Mouse (Mus musculus) ES-Bruce4 (cell line): ENCODE data around the gene Lrg1. TPM values are rescaled to one million over a fixed set of nuclear protein-coding genes. Genes with fewer than 3 reads are reported as not detected.

Experiments used
- H3K27ac ChIP-seq: 2 replicates; pipeline ENCODE4 v1.5.1; 2012; ENCODE audit warnings: low read length, inconsistent platforms; ENCODE audit not compliant: insufficient read depth
- H3K27me3 ChIP-seq: 2 replicates; pipeline ENCODE4 v1.6.1; 2012; ENCODE audit warnings: mild to moderate bottlenecking, low read length, inconsistent platforms; ENCODE audit not compliant: control insufficient read depth, poor library complexity, insufficient read depth, severe bottlenecking
- H3K36me3 ChIP-seq: 2 replicates; pipeline ENCODE4 v1.6.1; 2012; ENCODE audit warnings: inconsistent platforms, mild to moderate bottlenecking, low read length, moderate library complexity; ENCODE audit not compliant: control insufficient read depth, poor library complexity, insufficient read depth, severe bottlenecking
- H3K4me1 ChIP-seq: one replicate; pipeline ENCODE4 v1.8.1; 2011; ENCODE audit warnings: low read length; ENCODE audit not compliant: control insufficient read depth, insufficient read depth
- H3K4me3 ChIP-seq: 2 replicates; pipeline ENCODE4 v1.5.1; 2011; ENCODE audit warnings: low read depth, mild to moderate bottlenecking, low read length
- H3K9ac ChIP-seq: 2 replicates; pipeline ENCODE4 v1.6.1; 2012; ENCODE audit warnings: low read depth, mild to moderate bottlenecking, inconsistent platforms; ENCODE audit not compliant: poor library complexity, severe bottlenecking
- H3K9me3 ChIP-seq: replicated peaks from 2 replicates; pipeline ENCODE4 v1.6.1; 2012; ENCODE audit warnings: mild to moderate bottlenecking, low read length, inconsistent platforms; ENCODE audit not compliant: control insufficient read depth, poor library complexity, insufficient read depth, severe bottlenecking
- CTCF ChIP-seq: IDR thresholded peaks from one replicate; pipeline ENCODE4 v1.8.1; 2011; ENCODE audit warnings: low read depth, low read length
- EP300 ChIP-seq: IDR thresholded peaks from 2 replicates; pipeline ENCODE4 v1.6.1; 2011; ENCODE audit warnings: low read depth, low read length; ENCODE audit not compliant: insufficient read depth
- POLR2A ChIP-seq: IDR thresholded peaks from one replicate; pipeline ENCODE4 v1.8.1; 2011; ENCODE audit warnings: low read length; ENCODE audit not compliant: insufficient read depth
- polyA plus RNA-seq: library from polyadenylated mRNA; stranded (reverse); fragments of >200 nt; gene quantifications from 2 replicates; pipeline ENCODE4 v1.2.4, GENCODE M21; 2011; ENCODE audit warnings: low read depth; ENCODE audit not compliant: missing spikeins, insufficient read depth, insufficient read length

Gene Lrg1
- polyA plus RNA-seq, 1 experiment, result not detected

- Histone ChIP-seq H3K4me3 (no peak overlapping the region), H3K27ac (no peak overlapping the region), H3K9ac (no peak overlapping the region), H3K36me3 (peaks cover 29% of the 10 kb centered on the region), H3K27me3 (no peaks in the 10 kb centered on the region), H3K4me1 (no peaks in the 10 kb centered on the region), H3K9me3 (no peaks in the 10 kb centered on the region)
- TF ChIP-seq CTCF, result no peak
Observed at GRCm38 (mm10) chr17:56102158-56102557, 19.6 kb downstream of the Lrg1 start.

DNA sequence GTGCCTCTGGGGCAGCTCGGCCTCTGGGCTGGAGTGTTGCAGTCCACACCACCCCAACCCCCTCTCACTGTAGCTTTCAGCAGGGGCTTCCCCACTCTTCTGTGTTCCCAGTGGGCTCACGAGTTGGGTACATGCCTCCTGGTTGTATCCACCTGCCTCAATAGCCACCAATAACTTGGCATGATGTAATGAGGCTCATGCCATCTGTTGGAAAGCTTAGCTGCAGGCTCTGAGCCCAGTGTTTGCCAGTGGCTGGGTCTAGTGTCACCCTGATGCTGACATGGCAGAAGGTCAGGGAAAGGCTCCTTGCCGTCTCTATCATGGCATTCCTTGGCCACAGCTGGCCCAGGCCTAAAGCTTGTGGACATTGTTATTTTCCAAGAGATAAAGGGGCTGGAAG lies 21.0 kb downstream of the Lrg1 start:
- no peak overlapping the region for H3K9ac ChIP-seq
- TF ChIP-seq POLR2A (no peak), CTCF (no peak), EP300 (no peak)
- H3K36me3 ChIP-seq, result peaks cover 38% of the 10 kb centered on the region
- no peak overlapping the region for H3K27ac ChIP-seq
- no peaks in the 10 kb centered on the region for H3K27me3 ChIP-seq
- no peaks in the 10 kb centered on the region for H3K4me1 ChIP-seq
- H3K4me3 ChIP-seq, result no peak overlapping the region
- no peaks in the 10 kb centered on the region for H3K9me3 ChIP-seq

- Histone ChIP-seq H3K4me1 (no peaks in the 10 kb centered on the region), H3K4me3 (no peak overlapping the region), H3K9ac (no peak overlapping the region), H3K36me3 (peaks cover 42% of the 10 kb centered on the region), H3K27me3 (no peaks in the 10 kb centered on the region), H3K27ac (no peak overlapping the region), H3K9me3 (no peaks in the 10 kb centered on the region)
- no peak for TF ChIP-seq POLR2A
- TF ChIP-seq CTCF, result no peak
- no peak for TF ChIP-seq EP300
Observed at GRCm38 (mm10) chr17:56098711-56099572, 22.9 kb downstream of the Lrg1 start.

DNA sequence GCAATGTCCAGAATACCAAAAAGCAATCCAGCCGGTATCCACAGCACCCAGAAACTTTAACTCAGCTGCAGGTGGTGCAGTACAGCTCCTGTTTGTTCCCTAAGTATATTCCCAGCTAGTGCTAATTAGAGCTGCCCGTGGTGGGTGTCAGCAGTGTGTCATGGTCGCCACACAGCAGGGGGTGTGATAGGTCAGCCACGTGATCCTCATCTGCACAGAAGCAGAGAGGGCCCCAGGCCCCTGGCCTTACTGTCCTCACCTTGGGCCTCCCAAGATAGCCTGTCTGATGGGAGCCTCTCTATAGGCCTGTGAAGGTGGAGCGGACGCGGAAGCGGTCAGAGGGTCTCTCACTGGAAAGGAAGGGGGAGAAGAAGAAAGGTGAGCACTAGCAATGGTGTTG lies 23.6 kb downstream of the Lrg1 start:
- Histone ChIP-seq H3K36me3 (peaks cover 41% of the 10 kb centered on the region), H3K27me3 (no peaks in the 10 kb centered on the region), H3K4me3 (no peak overlapping the region), H3K9ac (no peak overlapping the region), H3K9me3 (no peaks in the 10 kb centered on the region), H3K4me1 (no peaks in the 10 kb centered on the region), H3K27ac (no peak overlapping the region)
- TF ChIP-seq CTCF (no peak), POLR2A (no peak), EP300 (no peak)

GRCm38 (mm10) chr17:56096883-56097282 lies 24.9 kb downstream of the Lrg1 start:
- no peak overlapping the region for H3K9ac ChIP-seq

DNA sequence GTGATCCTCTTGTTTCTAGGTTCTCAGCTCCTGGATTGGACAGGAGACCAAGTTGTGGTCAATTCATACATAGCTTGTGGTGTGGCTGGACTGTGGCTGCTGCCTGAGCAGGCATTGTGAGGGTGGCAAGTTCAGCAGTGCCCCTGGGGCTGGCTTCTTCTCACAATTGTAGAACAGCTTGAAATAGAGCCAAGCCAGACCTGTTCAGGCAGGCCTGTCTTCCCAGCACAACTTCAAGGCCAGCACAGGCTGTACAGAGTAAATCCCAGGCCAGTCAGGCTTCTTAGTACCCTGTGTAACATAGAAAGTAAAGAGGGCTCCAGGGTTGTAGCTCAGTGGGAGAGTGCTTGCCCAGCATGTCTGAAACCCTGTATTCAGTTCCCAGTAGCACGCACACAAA lies 29.0 kb downstream of the Lrg1 start:
- Histone ChIP-seq H3K27ac (no peak overlapping the region), H3K4me3 (no peak overlapping the region), H3K9me3 (no peaks in the 10 kb centered on the region), H3K27me3 (no peaks in the 10 kb centered on the region), H3K36me3 (peaks cover 20% of the 10 kb centered on the region), H3K9ac (no peak overlapping the region), H3K4me1 (no peaks in the 10 kb centered on the region)
- TF ChIP-seq CTCF (no peak), POLR2A (no peak), EP300 (no peak)

More at GRCm38 (mm10) chr17:56096883-56097282, 24.9 kb downstream of the Lrg1 start:
- TF ChIP-seq CTCF (no peak), EP300 (no peak), POLR2A (no peak)
- H3K9me3 ChIP-seq, result no peaks in the 10 kb centered on the region
- no peaks in the 10 kb centered on the region for H3K4me1 ChIP-seq
- peaks cover 42% of the 10 kb centered on the region for H3K36me3 ChIP-seq
- H3K27me3 ChIP-seq, result no peaks in the 10 kb centered on the region
- H3K4me3 ChIP-seq, result no peak overlapping the region
- no peak overlapping the region for H3K27ac ChIP-seq
